Mouse (Mus musculus) stomach, postnatal 0 days (tissue): ENCODE results near the gene Olfr1338.

ENCODE experiments used
- CTCF ChIP-seq: IDR thresholded peaks from 2 replicates; pipeline ENCODE4 v1.5.1; 2016; ENCODE audit warnings: antibody characterized with exemption, low read depth, mild to moderate bottlenecking, moderate library complexity
- EP300 ChIP-seq: optimal IDR thresholded peaks from 2 replicates; pipeline ENCODE3; 2016; ENCODE audit warnings: antibody characterized with exemption

DNA sequence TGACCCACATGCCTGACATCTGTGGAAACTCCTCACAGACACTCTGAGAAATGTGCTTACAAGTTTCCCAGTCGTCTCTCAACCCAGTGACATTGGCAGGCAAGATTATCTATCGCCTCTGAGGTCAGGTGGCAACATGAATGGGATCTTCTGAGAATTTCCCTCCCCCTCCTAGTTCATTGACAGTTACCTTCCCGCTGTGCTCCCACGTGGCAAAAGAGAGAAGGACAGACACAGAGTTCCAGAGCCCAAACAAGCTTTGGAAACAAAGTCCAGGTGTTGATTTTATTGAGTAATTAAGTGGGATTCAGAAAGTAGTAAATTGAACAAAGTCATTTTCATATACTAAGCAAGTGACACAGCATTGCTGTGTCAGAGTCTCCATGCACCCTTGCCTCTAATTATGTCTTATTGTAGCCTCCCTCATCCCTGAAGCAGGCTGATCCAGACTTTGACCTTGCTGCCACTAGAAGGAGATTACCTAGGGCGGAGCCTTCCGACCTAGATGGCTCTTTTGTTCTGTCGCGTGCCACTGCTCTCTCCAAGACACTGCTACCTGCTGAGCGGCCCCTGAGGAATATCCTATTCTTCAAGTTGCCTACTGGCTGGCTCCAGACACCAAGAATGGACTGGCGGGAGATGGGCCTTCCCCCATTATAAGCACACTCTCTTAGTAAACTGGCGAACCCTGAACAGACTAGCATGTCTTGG, 17.4 kb downstream of the Olfr1338 start:
- no peak for TF ChIP-seq CTCF
- TF ChIP-seq EP300 = no peak
